Mouse (Mus musculus) neural tube, embryonic 15.5 days (tissue): Measurements from ENCODE around the gene Skida1. TPM values are rescaled to one million over a fixed set of nuclear protein-coding genes. Genes with fewer than 3 reads are reported as not detected.

Source experiments
- ATAC-seq: fragments of 200-750 bp; cut with Nextera tagmentation; 2 replicates; pipeline ENCODE4 v1.8.0; 2017; ENCODE audit warnings: mild to moderate bottlenecking, moderate TSS enrichment, moderate library complexity; ENCODE audit not compliant: low FRiP score
- H3K27ac ChIP-seq: fragments of 300-500 bp; sonication (generic); replicated peaks from 2 replicates; pipeline ENCODE4 v1.5.1; 2015; ENCODE audit warnings: mild to moderate bottlenecking, inconsistent platforms
- H3K27me3 ChIP-seq: fragments of 300-500 bp; sonication (generic); replicated peaks from 2 replicates; pipeline ENCODE4 v1.6.1; 2015; ENCODE audit warnings: inconsistent platforms
- H3K36me3 ChIP-seq: fragments of 300-500 bp; sonication (generic); 2 replicates; pipeline ENCODE4 v1.6.1; 2015; ENCODE audit warnings: inconsistent platforms
- H3K4me1 ChIP-seq: fragments of 300-500 bp; sonication (generic); 2 replicates; pipeline ENCODE4 v1.6.1; 2015; ENCODE audit warnings: inconsistent platforms
- H3K4me2 ChIP-seq: fragments of 300-500 bp; sonication (generic); 2 replicates; pipeline ENCODE4 v1.6.1; 2015; ENCODE audit warnings: inconsistent platforms, mild to moderate bottlenecking, moderate library complexity
- H3K4me3 ChIP-seq: fragments of 300-500 bp; sonication (generic); replicated peaks from 2 replicates; pipeline ENCODE4 v1.5.1; 2015; ENCODE audit warnings: mild to moderate bottlenecking, inconsistent platforms
- H3K9ac ChIP-seq: fragments of 300-500 bp; sonication (generic); replicated peaks from 2 replicates; pipeline ENCODE4 v1.6.1; 2015; ENCODE audit warnings: mild to moderate bottlenecking, inconsistent platforms
- H3K9me3 ChIP-seq: fragments of 300-500 bp; sonication (generic); replicated peaks from 2 replicates; pipeline ENCODE4 v1.6.1; 2016; ENCODE audit warnings: inconsistent platforms
- WGBS: fragments of 180-500 bp; shearing (Covaris S2); methylation state at CpG from one replicate; pipeline ENCODE4 v1.1.7; 2015; ENCODE audit warnings: mixed read lengths; 5-methylcytosine and 5-hydroxymethylcytosine counted together
- polyA plus RNA-seq: library from polyadenylated mRNA; unstranded; fragments of >200 nt; fragmentation: Nextera tagmentation; extraction: Ambion mirVana; gene quantifications from 2 replicates; pipeline ENCODE4 v1.2.1, GENCODE M21; 2015

Gene Skida1
- polyA plus RNA-seq, 1 experiment from 2014 or later, result 5.2 TPM

DNA sequence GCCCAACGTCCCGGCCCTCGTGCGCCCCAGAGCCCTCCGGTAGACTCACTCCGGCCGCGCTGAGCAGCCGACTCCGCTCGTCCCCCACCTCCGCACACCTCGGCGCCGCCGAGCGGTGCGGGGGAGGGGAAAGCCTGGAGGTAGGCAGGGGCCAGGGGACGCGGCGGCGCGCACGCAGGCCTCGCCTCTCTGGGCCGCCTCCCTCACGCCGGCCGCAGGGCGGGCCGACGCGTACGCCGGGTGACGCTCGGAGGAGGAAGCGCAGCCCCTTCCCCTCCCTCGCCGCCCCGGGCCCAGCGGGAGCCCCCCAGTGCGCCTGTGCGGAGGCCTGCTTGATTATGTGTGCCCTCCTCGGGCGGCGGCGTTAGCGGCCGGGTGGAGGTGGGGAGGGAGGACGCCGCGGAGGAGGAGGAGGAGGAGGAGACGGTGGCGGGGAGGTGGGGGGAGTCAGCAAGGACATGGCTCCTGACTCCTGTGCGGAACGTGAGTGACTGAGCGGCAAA, 15.6 kb upstream of the Skida1 start:
- under 1% methylated on average over 51 of the region's 58 CpGs for WGBS
- Histone ChIP-seq H3K27me3 (no peaks in the 10 kb centered on the region), H3K4me1 (peaks cover 13% of the 10 kb centered on the region), H3K4me2 (peak overlapping the region; percentile 68), H3K9me3 (no peaks in the 10 kb centered on the region), H3K27ac (peak overlapping the region; percentile 98), H3K4me3 (peak overlapping the region; percentile 66), H3K36me3 (peaks cover 6% of the 10 kb centered on the region; the same call in 1 of the 2 replicates), H3K9ac (peak overlapping the region; percentile 78)
- ATAC-seq, result peak; percentile 96

GRCm38 (mm10) chr2:18063763-18064251, 15.0 kb upstream of the Skida1 start:
- H3K4me3 ChIP-seq, result peak overlapping the region; percentile 66
- peak overlapping the region; percentile 98 for H3K27ac ChIP-seq
- H3K9me3 ChIP-seq, result no peaks in the 10 kb centered on the region
- peaks cover 6% of the 10 kb centered on the region; the same call in 1 of the 2 replicates for H3K36me3 ChIP-seq
- peaks cover 16% of the 10 kb centered on the region for H3K4me1 ChIP-seq
- 1% methylated on average over 18 of the region's 18 CpGs for WGBS
- peak overlapping the region; percentile 78 for H3K9ac ChIP-seq
- H3K27me3 ChIP-seq, result no peaks in the 10 kb centered on the region
- H3K4me2 ChIP-seq, result peak overlapping the region; percentile 68
- peak; percentile 66 for ATAC-seq

GRCm38 (mm10) chr2:18060396-18060795, 11.5 kb upstream of the Skida1 start:
- Histone ChIP-seq H3K27me3 (no peaks in the 10 kb centered on the region), H3K4me2 (no peak overlapping the region), H3K9ac (no peak overlapping the region), H3K4me3 (no peak overlapping the region), H3K36me3 (no peaks in the 10 kb centered on the region), H3K9me3 (no peaks in the 10 kb centered on the region), H3K4me1 (peaks cover 16% of the 10 kb centered on the region), H3K27ac (no peak overlapping the region)
- no peak for ATAC-seq
- 76% methylated on average over 1 of the region's 1 CpGs for WGBS

DNA sequence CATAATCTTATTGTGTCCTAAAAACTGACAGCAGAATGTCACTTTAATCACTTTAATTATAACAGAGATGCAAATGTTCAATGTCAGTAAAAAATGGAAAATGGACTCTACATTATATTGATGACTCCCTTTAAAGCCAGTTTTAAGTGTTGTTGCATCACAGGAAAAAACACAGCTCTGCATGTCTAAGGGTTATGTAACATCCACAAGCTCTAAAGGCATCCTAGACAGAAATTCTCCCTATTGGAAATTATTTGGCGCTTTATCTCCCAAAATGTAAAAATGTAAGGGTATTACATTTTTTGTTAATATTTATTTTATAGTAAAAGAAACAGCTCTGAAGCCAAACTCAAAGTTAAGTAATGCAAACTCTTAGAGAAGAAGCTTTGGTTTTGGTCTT, 11.0 kb upstream of the Skida1 start:
- Histone ChIP-seq H3K4me3 (no peak overlapping the region), H3K4me2 (no peak overlapping the region), H3K27ac (no peak overlapping the region), H3K36me3 (no peaks in the 10 kb centered on the region), H3K9ac (no peak overlapping the region), H3K27me3 (no peaks in the 10 kb centered on the region), H3K4me1 (peaks cover 21% of the 10 kb centered on the region), H3K9me3 (no peaks in the 10 kb centered on the region)
- 85% methylated on average over 1 of the region's 1 CpGs for WGBS
- no peak for ATAC-seq

GRCm38 (mm10) chr2:18059063-18059462, 10.2 kb upstream of the Skida1 start:
- ATAC-seq, result no peak
- peaks cover 21% of the 10 kb centered on the region for H3K4me1 ChIP-seq
- 28% methylated on average over 2 of the region's 2 CpGs for WGBS

GRCm38 (mm10) chr2:18058146-18058708, 9.4 kb upstream of the Skida1 start:
- 15% methylated on average over 9 of the region's 9 CpGs for WGBS
- Histone ChIP-seq H3K27ac (peak overlapping the region; percentile 98), H3K27me3 (no peaks in the 10 kb centered on the region), H3K9ac (peak overlapping the region; percentile 75), H3K9me3 (no peaks in the 10 kb centered on the region), H3K36me3 (no peaks in the 10 kb centered on the region), H3K4me2 (peak overlapping the region; percentile 75), H3K4me3 (peak overlapping the region; percentile 68), H3K4me1 (peaks cover 26% of the 10 kb centered on the region)
- ATAC-seq, result no peak

More at GRCm38 (mm10) chr2:18059063-18059462, 10.2 kb upstream of the Skida1 start:
- Histone ChIP-seq H3K9me3 (no peaks in the 10 kb centered on the region), H3K4me2 (peak overlapping the region; percentile 75; the same call in 1 of the 2 replicates), H3K36me3 (no peaks in the 10 kb centered on the region), H3K27me3 (no peaks in the 10 kb centered on the region), H3K9ac (no peak overlapping the region), H3K4me3 (no peak overlapping the region), H3K27ac (0 out of 2 replicates have a peak overlapping the region, but pooled peaks have one; percentile 13)

DNA sequence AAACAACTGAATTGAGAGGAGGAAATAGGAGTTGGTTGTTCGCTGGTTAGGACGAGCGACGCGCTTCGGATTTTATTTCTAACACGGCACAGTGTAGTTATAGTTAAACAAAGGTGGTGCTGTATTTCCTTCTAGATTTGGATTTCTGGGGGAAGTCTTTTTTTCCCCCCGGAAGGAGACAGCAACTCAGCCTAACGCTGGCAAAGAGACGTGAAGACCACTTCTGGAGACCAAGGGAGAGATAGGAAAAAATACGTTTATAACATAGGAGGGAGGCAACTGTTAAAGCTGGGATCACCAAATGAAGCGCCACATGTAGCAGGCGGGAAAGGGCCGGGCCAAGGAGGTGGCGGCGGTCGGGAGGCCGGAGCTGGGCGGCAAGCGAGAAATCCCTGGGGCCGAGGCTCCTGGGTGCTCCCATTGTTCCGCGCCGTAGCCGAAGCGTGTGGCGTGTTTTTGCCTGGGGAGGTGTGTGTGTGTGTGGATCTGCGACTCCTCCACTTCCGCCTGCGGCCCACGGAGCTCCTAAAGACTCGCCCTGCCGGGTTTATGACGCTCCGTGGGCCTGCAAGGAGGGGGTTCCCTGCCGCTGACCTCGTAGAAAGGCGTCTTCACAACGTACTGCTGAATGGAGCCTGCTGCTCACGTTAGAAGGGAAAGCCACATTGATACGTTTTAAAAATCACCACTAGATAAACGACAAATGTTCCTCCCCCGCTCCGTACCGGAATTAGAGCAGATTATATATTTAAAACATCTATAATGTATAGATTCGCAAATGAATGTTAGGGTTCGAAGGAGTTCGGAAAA, 8.7 kb upstream of the Skida1 start:
- Histone ChIP-seq H3K36me3 (no peaks in the 10 kb centered on the region), H3K4me2 (peak overlapping the region; percentile 75), H3K9ac (peak overlapping the region; percentile 75), H3K27ac (peak overlapping the region; percentile 98), H3K4me3 (peak overlapping the region; percentile 68), H3K4me1 (peaks cover 26% of the 10 kb centered on the region), H3K9me3 (no peaks in the 10 kb centered on the region), H3K27me3 (no peaks in the 10 kb centered on the region)
- under 1% methylated on average over 48 of the region's 48 CpGs for WGBS
- peak; percentile 19 for ATAC-seq

DNA sequence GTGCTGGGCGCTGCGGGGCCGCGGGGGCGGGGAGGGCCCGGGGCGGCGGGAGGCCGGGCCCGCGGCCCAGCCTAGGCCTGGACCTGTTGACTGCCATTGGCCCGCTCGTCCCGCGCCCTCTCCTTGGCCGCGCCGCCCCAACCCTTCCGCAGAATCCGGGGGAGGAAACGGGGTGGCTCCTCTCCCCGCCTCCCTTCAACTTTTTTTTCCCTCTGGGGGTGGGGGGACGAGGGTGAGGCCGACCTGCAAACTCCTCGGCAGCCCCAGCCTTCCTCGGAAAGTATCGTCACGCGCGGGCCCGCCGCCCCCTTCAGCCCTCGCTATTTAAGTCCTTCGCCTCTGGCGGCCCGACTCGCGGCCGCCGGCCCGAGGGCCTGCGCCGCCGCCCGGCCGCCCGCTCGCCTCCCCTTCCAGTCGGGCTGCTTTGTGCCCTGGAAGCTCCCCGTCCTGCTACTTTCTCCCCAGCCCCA, 8.0 kb upstream of the Skida1 start:
- under 1% methylated on average over 38 of the region's 50 CpGs for WGBS
- H3K9me3 ChIP-seq, result no peaks in the 10 kb centered on the region
- peak overlapping the region; percentile 75 for H3K9ac ChIP-seq
- H3K4me3 ChIP-seq, result peak overlapping the region; percentile 68
- H3K36me3 ChIP-seq, result no peaks in the 10 kb centered on the region
- H3K4me2 ChIP-seq, result peak overlapping the region; percentile 75
- peaks cover 26% of the 10 kb centered on the region for H3K4me1 ChIP-seq
- ATAC-seq, result peak; percentile 93
- no peaks in the 10 kb centered on the region for H3K27me3 ChIP-seq
- H3K27ac ChIP-seq, result peak overlapping the region; percentile 98

DNA sequence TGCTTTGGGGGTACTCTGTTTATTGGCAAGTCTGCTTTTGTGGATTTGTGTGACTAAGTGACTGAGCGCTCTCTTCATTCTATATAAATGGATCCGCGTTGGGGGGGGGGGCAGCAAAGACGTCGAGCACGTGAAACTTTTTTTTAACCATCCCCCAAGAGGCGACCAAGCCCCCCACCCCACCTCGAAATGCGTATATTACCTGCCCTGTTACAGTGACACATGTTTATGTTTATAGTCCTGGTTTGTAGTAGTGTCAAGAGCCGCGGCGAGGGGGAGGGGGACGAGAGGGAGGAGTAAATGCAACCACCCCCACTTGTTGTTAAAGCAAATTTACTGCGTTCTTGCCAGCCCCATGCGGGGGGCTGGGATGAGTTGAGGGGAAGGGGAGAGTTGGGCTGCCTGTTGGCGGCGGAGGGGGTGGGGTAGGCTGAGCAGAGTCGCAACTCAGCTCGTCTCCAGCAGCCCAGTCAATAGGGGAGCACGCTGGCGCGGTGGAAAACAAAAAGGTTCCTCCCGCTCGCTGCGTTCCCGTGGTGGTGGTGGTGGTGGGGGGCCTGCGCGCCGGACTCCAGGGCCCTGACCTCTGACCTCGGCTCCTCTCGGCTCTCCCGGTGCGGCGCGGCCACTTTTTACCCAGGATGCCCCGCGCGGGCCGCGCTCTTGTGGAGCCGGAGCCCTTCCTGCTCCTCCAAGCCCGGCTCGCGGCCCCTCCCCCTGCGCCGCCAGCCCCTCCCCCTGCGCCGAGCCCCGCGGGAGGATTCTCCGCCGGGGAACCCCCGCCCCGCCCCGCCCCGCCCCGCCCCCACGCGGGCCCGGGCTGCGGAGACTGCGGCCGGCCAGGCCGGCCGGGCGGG, 7.3 kb upstream of the Skida1 start:
- Histone ChIP-seq H3K4me1 (peaks cover 31% of the 10 kb centered on the region), H3K4me3 (peak overlapping the region; percentile 68), H3K9ac (peak overlapping the region; percentile 75), H3K4me2 (peak overlapping the region; percentile 75), H3K27ac (peak overlapping the region; percentile 98), H3K36me3 (no peaks in the 10 kb centered on the region), H3K27me3 (no peaks in the 10 kb centered on the region), H3K9me3 (no peaks in the 10 kb centered on the region)
- under 1% methylated on average over 62 of the region's 66 CpGs for WGBS
- peak; percentile 92 for ATAC-seq

- WGBS, result 8% methylated on average over 20 of the region's 20 CpGs
- Histone ChIP-seq H3K9me3 (no peaks in the 10 kb centered on the region), H3K4me3 (peak within 1 kb of the TSS; percentile 68), H3K27ac (peak within 1 kb of the TSS; percentile 98), H3K27me3 (no peaks in the 10 kb centered on the region), H3K9ac (peak within 1 kb of the TSS; percentile 75), H3K4me2 (peak within 1 kb of the TSS; percentile 75), H3K4me1 (peaks cover 37% of the 10 kb centered on the region), H3K36me3 (no peaks in the 10 kb centered on the region)
- no peak for ATAC-seq
Measured at GRCm38 (mm10) chr2:18055016-18055928, 6.4 kb upstream of the Skida1 start, which contains the start of gene Mllt10. Gene Mllt10, plus strand, starts transcription at chr2:18055237.
